Mouse (Mus musculus) small intestine, adult 2 months (tissue): Measurements from ENCODE around the gene Tnfrsf9.

Experiments used
- CTCF ChIP-seq: fragments of 200-500 bp; IDR thresholded peaks from 2 replicates; pipeline ENCODE4 v1.5.1; 2012; ENCODE audit warnings: low read depth, mild to moderate bottlenecking, control low read depth, inconsistent platforms, low read length, moderate library complexity, mixed read lengths; ENCODE audit not compliant: insufficient replicate concordance, insufficient read length; ENCODE audit errors: extremely low read depth
- POLR2A ChIP-seq: fragments of 200-500 bp; IDR thresholded peaks from 2 replicates; pipeline ENCODE4 v1.6.1; 2012; ENCODE audit warnings: low read depth, mild to moderate bottlenecking, control low read depth, inconsistent platforms, low read length, moderate library complexity

DNA sequence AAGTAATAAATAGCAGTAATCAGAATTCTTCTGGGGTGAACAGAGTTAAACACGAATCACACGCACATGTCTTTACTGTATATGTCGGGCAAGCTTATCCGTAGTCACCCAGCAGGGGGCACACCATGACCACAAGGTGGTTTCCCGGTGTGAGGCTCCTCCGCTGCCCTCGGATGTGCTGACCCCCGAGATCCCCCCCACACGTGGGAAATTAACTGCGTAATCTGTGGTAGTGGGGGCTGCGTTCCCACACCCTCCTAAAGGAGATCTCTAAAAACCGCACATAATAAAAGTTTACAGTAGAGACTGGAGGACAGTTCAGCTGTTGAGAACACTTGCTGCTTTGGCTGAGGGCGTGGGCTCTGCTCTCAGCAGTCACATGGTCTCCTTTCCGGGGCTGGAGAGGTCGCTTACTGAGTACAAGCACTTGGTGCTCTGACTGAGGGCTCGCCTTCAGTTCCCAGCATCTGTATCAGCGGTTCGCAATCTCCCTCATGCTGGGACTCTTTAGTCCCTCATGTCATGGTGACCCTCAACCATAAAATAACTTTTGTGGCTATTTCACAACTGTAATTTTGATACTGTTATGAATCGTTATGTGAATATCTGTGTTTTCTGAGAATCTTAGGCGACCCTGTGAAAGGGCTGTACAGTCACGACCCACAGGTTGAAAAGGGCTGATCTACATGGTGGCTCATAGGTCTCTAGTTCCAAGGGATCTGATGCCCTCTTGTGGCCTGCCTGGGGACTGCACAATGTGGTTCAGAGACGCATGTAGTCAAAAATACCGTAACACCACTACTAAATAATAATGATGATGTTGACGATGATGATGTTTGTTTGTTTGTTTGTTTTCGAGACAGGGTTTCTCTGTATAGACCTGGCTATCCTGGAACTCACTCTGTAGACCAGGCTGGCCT lies 50.5 kb downstream of the Tnfrsf9 start:
- TF ChIP-seq POLR2A (no peak), CTCF (peak; percentile 64; the same call in 1 of the 2 replicates)
